Mouse (Mus musculus) E14TG2a.4 (cell line): ENCODE measurements around the gene Gucd1.
"Not testable (repeated sequence)": the region's sequence is repeated elsewhere in the genome, so short reads cannot be mapped to it uniquely, and the experiment has no call there.

Experiments
- H3K27me3 ChIP-seq: 2 replicates; pipeline ENCODE4 v1.6.1; 2014; ENCODE audit warnings: low read length, control low read depth; ENCODE audit not compliant: insufficient read depth
- H3K36me3 ChIP-seq: 2 replicates; pipeline ENCODE4 v1.6.1; 2014; ENCODE audit warnings: low read length, control low read depth; ENCODE audit not compliant: insufficient read depth
- H3K4me1 ChIP-seq: replicated peaks from 2 replicates; pipeline ENCODE4 v1.6.1; 2014; ENCODE audit warnings: low read depth, low read length, control low read depth
- H3K4me3 ChIP-seq: replicated peaks from 2 replicates; pipeline ENCODE4 v1.5.1; 2014; ENCODE audit warnings: mild to moderate bottlenecking, low read length
- H3K9me3 ChIP-seq: 2 replicates; pipeline ENCODE4 v1.6.1; 2014; ENCODE audit warnings: low read length, control low read depth
- CTCF ChIP-seq: conservative IDR thresholded peaks from 2 replicates; pipeline ENCODE4 v1.5.1; 2014; ENCODE audit warnings: low read length
- NANOG ChIP-seq: IDR thresholded peaks from 2 replicates; pipeline ENCODE4 v1.6.1; 2014; ENCODE audit warnings: borderline replicate concordance, low read length, mixed read lengths
- POU5F1 ChIP-seq: IDR thresholded peaks from 2 replicates; pipeline ENCODE4 v1.6.1; 2014; ENCODE audit warnings: low read length, borderline replicate concordance

The Gucd1 gene

GRCm38 (mm10) chr10:75458329-75458728 lies 59.4 kb downstream of the Gucd1 start:
- Histone ChIP-seq H3K27me3 (no peaks in the 10 kb centered on the region), H3K4me3 (no peak overlapping the region), H3K9me3 (peaks cover 7% of the 10 kb centered on the region; the same call in 1 of the 2 replicates), H3K36me3 (no peaks in the 10 kb centered on the region), H3K4me1 (no peaks in the 10 kb centered on the region)
- TF ChIP-seq NANOG, result no peak
- TF ChIP-seq POU5F1, result no peak
- TF ChIP-seq CTCF, result no peak

- Histone ChIP-seq H3K27me3 (no peaks in the 10 kb centered on the region), H3K4me1 (no peaks in the 10 kb centered on the region), H3K9me3 (peaks cover 7% of the 10 kb centered on the region; the same call in 1 of the 2 replicates), H3K36me3 (no peaks in the 10 kb centered on the region), H3K4me3 (no peak overlapping the region)
- TF ChIP-seq POU5F1 (no peak), NANOG (no peak), CTCF (no peak)
These were observed 59.9 kb downstream of the Gucd1 start for GRCm38 (mm10) chr10:75457852-75458251.

- not testable (repeated sequence) for H3K9me3 ChIP-seq, H3K4me1 ChIP-seq, H3K27me3 ChIP-seq, H3K36me3 ChIP-seq, H3K4me3 ChIP-seq
These were observed 61.5 kb downstream of the Gucd1 start for GRCm38 (mm10) chr10:75456061-75456831.

GRCm38 (mm10) chr10:75451036-75451786 lies 66.6 kb downstream of the Gucd1 start:
- H3K4me1 ChIP-seq, result peaks cover 13% of the 10 kb centered on the region
- H3K9me3 ChIP-seq, result no peaks in the 10 kb centered on the region
- H3K27me3 ChIP-seq, result peaks cover 16% of the 10 kb centered on the region; the same call in 1 of the 2 replicates
- no peak for TF ChIP-seq CTCF
- no peak for TF ChIP-seq POU5F1
- TF ChIP-seq NANOG, result no peak
- no peak overlapping the region for H3K4me3 ChIP-seq
- H3K36me3 ChIP-seq, result no peaks in the 10 kb centered on the region

DNA sequence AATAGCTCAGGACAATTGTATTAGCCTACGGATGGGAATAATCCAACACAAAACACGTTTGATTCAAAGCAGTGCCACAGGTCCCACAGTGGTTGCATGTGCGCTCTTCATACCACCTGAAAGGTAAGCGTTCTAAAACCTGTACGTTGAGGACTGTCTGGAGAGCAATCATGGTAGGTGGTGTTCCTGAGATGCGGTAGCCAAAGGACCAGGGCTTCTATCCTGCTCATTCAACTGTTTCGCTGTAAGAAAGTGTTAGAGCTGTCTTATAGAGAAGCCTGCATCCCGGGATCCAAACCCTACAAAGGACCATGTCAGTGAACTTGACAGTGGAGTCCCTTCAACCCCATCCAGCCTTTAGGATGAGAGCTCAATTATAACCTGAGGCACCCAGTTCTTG lies 67.4 kb downstream of the Gucd1 start:
- Histone ChIP-seq H3K36me3 (no peaks in the 10 kb centered on the region), H3K4me1 (peaks cover 14% of the 10 kb centered on the region), H3K27me3 (peaks cover 20% of the 10 kb centered on the region), H3K4me3 (no peak overlapping the region), H3K9me3 (no peaks in the 10 kb centered on the region)
- no peak for TF ChIP-seq CTCF
- no peak for TF ChIP-seq NANOG
- no peak for TF ChIP-seq POU5F1

GRCm38 (mm10) chr10:75448806-75449420 lies 68.9 kb downstream of the Gucd1 start:
- peaks cover 28% of the 10 kb centered on the region for H3K27me3 ChIP-seq
- no peak overlapping the region for H3K4me3 ChIP-seq
- no peaks in the 10 kb centered on the region for H3K36me3 ChIP-seq
- no peaks in the 10 kb centered on the region for H3K9me3 ChIP-seq
- H3K4me1 ChIP-seq, result peaks cover 28% of the 10 kb centered on the region
- TF ChIP-seq POU5F1 (no peak), NANOG (no peak), CTCF (no peak)

DNA sequence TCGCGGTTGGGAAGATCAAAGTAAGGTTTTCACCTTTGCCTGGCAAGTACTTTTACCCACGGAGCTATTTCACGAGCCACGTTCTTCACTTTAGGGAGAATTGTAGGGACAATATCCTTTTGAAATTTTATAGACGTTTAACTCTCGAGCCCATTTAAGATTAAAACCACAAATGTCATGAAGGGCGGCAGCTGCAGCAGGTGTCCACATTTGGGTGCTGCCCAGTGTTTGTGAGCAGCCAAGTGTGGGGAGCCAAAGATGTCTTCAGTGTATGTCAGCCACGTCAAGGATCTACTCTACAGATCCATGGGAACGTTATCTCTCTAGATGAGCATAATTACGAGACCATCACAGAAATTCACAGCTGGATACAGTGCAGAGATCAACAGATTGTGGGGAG lies 70.3 kb downstream of the Gucd1 start:
- Histone ChIP-seq H3K4me1 (peaks cover 34% of the 10 kb centered on the region), H3K36me3 (no peaks in the 10 kb centered on the region), H3K9me3 (no peaks in the 10 kb centered on the region), H3K4me3 (no peak overlapping the region), H3K27me3 (peaks cover 34% of the 10 kb centered on the region)
- TF ChIP-seq CTCF (no peak), NANOG (no peak), POU5F1 (no peak)

- Histone ChIP-seq H3K27me3 (peaks cover 34% of the 10 kb centered on the region), H3K4me1 (peaks cover 34% of the 10 kb centered on the region), H3K4me3 (peak overlapping the region; percentile 29; the same call in 1 of the 2 replicates), H3K9me3 (no peaks in the 10 kb centered on the region), H3K36me3 (no peaks in the 10 kb centered on the region)
- no peak for TF ChIP-seq CTCF
- TF ChIP-seq NANOG, result no peak
- no peak for TF ChIP-seq POU5F1
These were observed 71.2 kb downstream of the Gucd1 start for GRCm38 (mm10) chr10:75446501-75447083.
